Mouse (Mus musculus) testis, adult 2 months (tissue): ENCODE data around the gene Rmnd5a. TPM values are rescaled to one million over a fixed set of nuclear protein-coding genes. Genes with fewer than 3 reads are reported as not detected.

Experiments used
- H3K27ac ChIP-seq: fragments of 200-500 bp; 2 replicates; pipeline ENCODE4 v1.5.1; 2012; ENCODE audit warnings: low read depth, low read length; ENCODE audit not compliant: control insufficient read depth, insufficient read depth
- H3K27me3 ChIP-seq: fragments of 200-500 bp; 2 replicates; pipeline ENCODE4 v1.6.1; 2012; ENCODE audit warnings: mild to moderate bottlenecking, low read length, moderate library complexity; ENCODE audit not compliant: control insufficient read depth, insufficient read depth
- H3K36me3 ChIP-seq: fragments of 200-500 bp; 2 replicates; pipeline ENCODE4 v1.6.1; 2012; ENCODE audit warnings: mild to moderate bottlenecking, low read length; ENCODE audit not compliant: control insufficient read depth, insufficient read depth
- H3K4me1 ChIP-seq: fragments of 200-500 bp; 2 replicates; pipeline ENCODE4 v1.6.1; 2012; ENCODE audit warnings: low read length; ENCODE audit not compliant: control insufficient read depth, insufficient read depth
- H3K4me3 ChIP-seq: fragments of 200-500 bp; 2 replicates; pipeline ENCODE4 v1.5.1; 2012; ENCODE audit warnings: low read depth, mild to moderate bottlenecking, low read length, moderate library complexity, mixed read lengths; ENCODE audit not compliant: control insufficient read depth
- CTCF ChIP-seq: fragments of 200-500 bp; IDR thresholded peaks from 2 replicates; pipeline ENCODE4 v1.5.1; 2012; ENCODE audit warnings: low read depth, mild to moderate bottlenecking, inconsistent platforms, low read length, moderate library complexity; ENCODE audit not compliant: control insufficient read depth, insufficient read depth, insufficient replicate concordance
- POLR2A ChIP-seq: fragments of 200-500 bp; IDR thresholded peaks from 2 replicates; pipeline ENCODE4 v1.6.1; 2012; ENCODE audit warnings: low read depth, mild to moderate bottlenecking, inconsistent platforms, low read length, moderate library complexity; ENCODE audit not compliant: control insufficient read depth
- polyA plus RNA-seq: library from polyadenylated mRNA; depleted of rRNA; stranded (reverse); fragments of >200 nt; gene quantifications from 2 replicates; pipeline ENCODE4 v1.2.3, GENCODE M21; 2012

Gene Rmnd5a
- polyA plus RNA-seq, 1 experiment = 11.0 TPM

- no peak overlapping the region for H3K27ac ChIP-seq
- TF ChIP-seq CTCF = no peak
- no peak for TF ChIP-seq POLR2A
- H3K4me3 ChIP-seq = no peak overlapping the region; the same call in 1 of the 2 replicates
- no peaks in the 10 kb centered on the region for H3K36me3 ChIP-seq
- no peaks in the 10 kb centered on the region for H3K27me3 ChIP-seq
- no peaks in the 10 kb centered on the region for H3K4me1 ChIP-seq
Measured at GRCm38 (mm10) chr6:71418874-71419273, 21.6 kb downstream of the Rmnd5a start.

- TF ChIP-seq POLR2A (no peak), CTCF (no peak)
- Histone ChIP-seq H3K4me3 (no peak overlapping the region), H3K27me3 (no peaks in the 10 kb centered on the region), H3K36me3 (no peaks in the 10 kb centered on the region; the same call in 1 of the 2 replicates), H3K27ac (no peak overlapping the region), H3K4me1 (no peaks in the 10 kb centered on the region)
Measured at GRCm38 (mm10) chr6:71415446-71415845, 25.0 kb downstream of the Rmnd5a start.

- TF ChIP-seq CTCF (no peak), POLR2A (no peak)
- Histone ChIP-seq H3K27me3 (no peaks in the 10 kb centered on the region), H3K27ac (no peak overlapping the region), H3K4me3 (no peak overlapping the region), H3K4me1 (no peaks in the 10 kb centered on the region), H3K36me3 (no peaks in the 10 kb centered on the region; the same call in 1 of the 2 replicates)
Measured at GRCm38 (mm10) chr6:71414624-71415023, 25.8 kb downstream of the Rmnd5a start.

- Histone ChIP-seq H3K27ac (no peak overlapping the region), H3K36me3 (no peaks in the 10 kb centered on the region; the same call in 1 of the 2 replicates), H3K4me1 (no peaks in the 10 kb centered on the region), H3K27me3 (no peaks in the 10 kb centered on the region), H3K4me3 (no peak overlapping the region)
- no peak for TF ChIP-seq POLR2A
- no peak for TF ChIP-seq CTCF
Measured at GRCm38 (mm10) chr6:71398829-71399609, 41.4 kb downstream of the Rmnd5a start.

- Histone ChIP-seq H3K27ac (no peak overlapping the region), H3K27me3 (no peaks in the 10 kb centered on the region), H3K4me3 (no peak overlapping the region), H3K4me1 (no peaks in the 10 kb centered on the region), H3K36me3 (peaks cover 2% of the 10 kb centered on the region; the same call in 1 of the 2 replicates)
- TF ChIP-seq CTCF (no peak), POLR2A (no peak)
Measured at GRCm38 (mm10) chr6:71396761-71397160, 43.7 kb downstream of the Rmnd5a start.

GRCm38 (mm10) chr6:71396016-71396415, 44.4 kb downstream of the Rmnd5a start:
- Histone ChIP-seq H3K36me3 (peaks cover 2% of the 10 kb centered on the region; the same call in 1 of the 2 replicates), H3K27me3 (no peaks in the 10 kb centered on the region), H3K4me1 (no peaks in the 10 kb centered on the region), H3K4me3 (no peak overlapping the region), H3K27ac (no peak overlapping the region)
- no peak for TF ChIP-seq POLR2A
- no peak for TF ChIP-seq CTCF

GRCm38 (mm10) chr6:71390496-71390895, 49.9 kb downstream of the Rmnd5a start:
- no peak overlapping the region for H3K27ac ChIP-seq
- no peaks in the 10 kb centered on the region for H3K27me3 ChIP-seq
- peaks cover 2% of the 10 kb centered on the region; the same call in 1 of the 2 replicates for H3K36me3 ChIP-seq
- TF ChIP-seq POLR2A = no peak
- TF ChIP-seq CTCF = no peak
- H3K4me1 ChIP-seq = no peaks in the 10 kb centered on the region
- no peak overlapping the region for H3K4me3 ChIP-seq
